Mouse (Mus musculus) right cerebral cortex, adult 2 months (tissue): ENCODE results near the gene Rab15.

Source experiments
- DNase-seq, 2 experiments: peaks; one replicate each; pipeline ENCODE4 v3.0.0; 2021 to 2022; ENCODE audit warnings: low spot score in 2 of 2

The Rab15 gene

GRCm38 (mm10) chr12:76778305-76779083 is 44.2 kb downstream of the Rab15 start:
- no peak for DNase-seq

GRCm38 (mm10) chr12:76777845-76778244 is 44.9 kb downstream of the Rab15 start:
- DNase-seq = no peak

GRCm38 (mm10) chr12:76776898-76777297 is 45.8 kb downstream of the Rab15 start:
- DNase-seq = no peak

- DNase-seq = no peak
Measured at GRCm38 (mm10) chr12:76775132-76775531, 47.6 kb downstream of the Rab15 start.

- DNase-seq = no peak
Measured at GRCm38 (mm10) chr12:76774652-76775051, 48.1 kb downstream of the Rab15 start.

GRCm38 (mm10) chr12:76771540-76771939 is 51.2 kb downstream of the Rab15 start:
- DNase-seq = no peak

- no peak for DNase-seq
Measured at GRCm38 (mm10) chr12:76770841-76771500, 51.7 kb downstream of the Rab15 start.

GRCm38 (mm10) chr12:76765901-76766630 is 56.6 kb downstream of the Rab15 start:
- peak in 1 of 2 experiments; percentile 39 for DNase-seq

- peak; percentile 86 to 88 for DNase-seq
Measured at GRCm38 (mm10) chr12:76765354-76765851, 57.3 kb downstream of the Rab15 start, which contains the start of the genes Churc1 and Fntb. Gene Churc1, plus strand, starts transcription at chr12:76765538. Gene Fntb, plus strand, starts transcription at chr12:76765589.

- DNase-seq = peak; percentile 40 to 64
Measured at GRCm38 (mm10) chr12:76752652-76753318, 69.9 kb downstream of the Rab15 start.

- DNase-seq = no peak
Measured at GRCm38 (mm10) chr12:76750866-76751459, 71.7 kb downstream of the Rab15 start.
